Mouse (Mus musculus) testis, adult 2 months (tissue): ENCODE data around the gene Dis3l2.

Source experiments
- CTCF ChIP-seq: fragments of 200-500 bp; IDR thresholded peaks from 2 replicates; pipeline ENCODE4 v1.5.1; 2012; ENCODE audit warnings: low read depth, mild to moderate bottlenecking, inconsistent platforms, low read length, moderate library complexity; ENCODE audit not compliant: control insufficient read depth, insufficient read depth, insufficient replicate concordance
- POLR2A ChIP-seq: fragments of 200-500 bp; IDR thresholded peaks from 2 replicates; pipeline ENCODE4 v1.6.1; 2012; ENCODE audit warnings: low read depth, mild to moderate bottlenecking, inconsistent platforms, low read length, moderate library complexity; ENCODE audit not compliant: control insufficient read depth

GRCm38 (mm10) chr1:86699346-86700136 lies 4.1 kb upstream of the Dis3l2 start:
- TF ChIP-seq CTCF (peak; percentile 50; the same call in 1 of the 2 replicates), POLR2A (no peak)
